Mouse (Mus musculus) CH12.LX (cell line): ENCODE measurements around the gene Rab11a.

Source experiments
- CTCF ChIP-seq, 2 experiments: IDR thresholded peaks in 1 of 2; conservative IDR thresholded peaks in 1 of 2; 2 replicates each; pipeline ENCODE4 v1.5.1; 2011 to 2012; ENCODE audit warnings: low read depth in 2 of 2, low read length in 2 of 2, improper control_type of control experiment in 1 of 2, inconsistent platforms in 1 of 2, mild to moderate bottlenecking in 1 of 2, moderate library complexity in 1 of 2
- ETS1 ChIP-seq: conservative IDR thresholded peaks from 2 replicates; pipeline ENCODE4 v1.6.1; 2012; ENCODE audit warnings: low read depth, mild to moderate bottlenecking, inconsistent platforms, low read length, improper control_type of control experiment, moderate library complexity
- GABPA ChIP-seq: IDR thresholded peaks from 2 replicates; pipeline ENCODE4 v1.6.1; 2012; ENCODE audit warnings: low read depth, low read length, improper control_type of control experiment, inconsistent platforms; ENCODE audit not compliant: insufficient replicate concordance
- MAFK ChIP-seq: IDR thresholded peaks from 2 replicates; pipeline ENCODE4 v1.6.1; 2011; ENCODE audit warnings: low read length, improper control_type of control experiment; ENCODE audit not compliant: insufficient replicate concordance
- NELFE ChIP-seq: IDR thresholded peaks from 2 replicates; pipeline ENCODE4 v1.6.1; 2011; ENCODE audit warnings: low read depth, low read length, improper control_type of control experiment
- POLR2A ChIP-seq: IDR thresholded peaks from 2 replicates; pipeline ENCODE4 v1.6.1; 2011; ENCODE audit warnings: low read depth, mild to moderate bottlenecking, improper control_type of control experiment, low read length
- SIN3A ChIP-seq: IDR thresholded peaks from 2 replicates; pipeline ENCODE4 v1.6.1; 2012; ENCODE audit warnings: low read length, improper control_type of control experiment, inconsistent platforms
- USF2 ChIP-seq: conservative IDR thresholded peaks from 2 replicates; pipeline ENCODE4 v1.6.1; 2011; ENCODE audit warnings: low read depth, low read length, improper control_type of control experiment
- ZKSCAN1 ChIP-seq: IDR thresholded peaks from 2 replicates; pipeline ENCODE4 v1.6.1; 2012; ENCODE audit warnings: low read depth, inconsistent platforms, low read length, improper control_type of control experiment, borderline replicate concordance
- ZNF384 ChIP-seq: IDR thresholded peaks from 2 replicates; pipeline ENCODE4 v1.6.1; 2012; ENCODE audit warnings: low read depth, low read length, improper control_type of control experiment, inconsistent platforms

DNA sequence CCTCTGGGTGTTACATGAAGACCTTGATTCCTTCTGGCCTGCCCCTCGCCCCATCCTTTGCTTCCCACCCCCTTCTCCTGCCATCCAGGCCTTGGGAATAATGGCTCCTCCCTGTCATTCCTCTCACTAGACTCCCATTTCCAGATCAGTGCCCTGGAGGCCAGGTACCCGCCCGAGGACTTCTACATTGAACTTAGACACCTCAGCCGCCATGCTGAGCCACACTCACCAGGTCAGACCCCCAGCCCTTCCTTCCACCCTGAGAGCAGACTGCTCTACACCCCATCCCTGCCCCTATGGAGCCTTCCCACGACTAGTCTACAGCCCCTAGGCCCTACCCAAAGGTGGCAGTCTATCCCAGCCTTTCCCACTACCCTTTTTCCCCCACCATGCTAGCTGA is 39.9 kb downstream of the Rab11a start:
- TF ChIP-seq POLR2A (no peak), MAFK (no peak), NELFE (no peak), ZNF384 (no peak), SIN3A (no peak), ZKSCAN1 (no peak), CTCF (conservative IDR thresholded peaks at IDR 0.05 in 1 of 2, IDR thresholded peaks at IDR 0.05 in 1 of 2; ENCODE audit: low read depth in 2 of 2, low read length in 2 of 2) (no peak), GABPA (no peak), ETS1 (no peak), USF2 (no peak)
